Mouse (Mus musculus) kidney, embryonic 14.5 days (tissue): ENCODE measurements at regions not wholly inside any gene's neighbourhood (a gene's known extent, or its start where the extent isn't known, plus 50 kb on each side); places are given as distances from the start of the nearest gene placed in this dataset.

Experiments used
- ATAC-seq: fragments of 200-750 bp; cut with Nextera tagmentation; 2 replicates; pipeline ENCODE4 v1.8.0; 2017; ENCODE audit warnings: moderate number of reproducible peaks, mild to moderate bottlenecking, moderate TSS enrichment, moderate library complexity; ENCODE audit not compliant: low FRiP score, low TSS enrichment
- H3K27ac ChIP-seq: fragments of 300-500 bp; sonication (generic); 2 replicates; pipeline ENCODE4 v1.5.1; 2014; ENCODE audit warnings: low read depth, mild to moderate bottlenecking, low read length, moderate library complexity, mixed read lengths
- H3K27me3 ChIP-seq: fragments of 300-500 bp; sonication (generic); 2 replicates; pipeline ENCODE4 v1.6.1; 2014; ENCODE audit warnings: mild to moderate bottlenecking, low read length; ENCODE audit not compliant: control insufficient read depth, insufficient read depth
- H3K36me3 ChIP-seq: fragments of 300-500 bp; sonication (generic); 2 replicates; pipeline ENCODE4 v1.6.1; 2014; ENCODE audit warnings: low read length, mixed read lengths; ENCODE audit not compliant: control insufficient read depth, insufficient read depth
- H3K4me1 ChIP-seq: fragments of 300-500 bp; sonication (generic); 2 replicates; pipeline ENCODE4 v1.6.1; 2014; ENCODE audit warnings: low read length, mixed read lengths; ENCODE audit not compliant: control insufficient read depth, insufficient read depth
- H3K4me2 ChIP-seq: fragments of 300-500 bp; sonication (generic); replicated peaks from 2 replicates; pipeline ENCODE4 v1.6.1; 2014; ENCODE audit warnings: low read depth, mild to moderate bottlenecking, low read length
- H3K4me3 ChIP-seq: fragments of 300-500 bp; sonication (generic); 2 replicates; pipeline ENCODE4 v1.5.1; 2014; ENCODE audit warnings: mild to moderate bottlenecking, low read length
- H3K9ac ChIP-seq: fragments of 300-500 bp; sonication (generic); 2 replicates; pipeline ENCODE4 v1.6.1; 2014; ENCODE audit warnings: low read depth, mild to moderate bottlenecking, low read length, moderate library complexity
- H3K9me3 ChIP-seq: fragments of 300-500 bp; sonication (generic); 2 replicates; pipeline ENCODE4 v1.6.1; 2016; ENCODE audit warnings: low read length; ENCODE audit not compliant: control insufficient read depth
- WGBS: fragments of 180-500 bp; shearing (Covaris S2); extraction: QIAGEN DNeasy Blood & Tissue Kit; methylation state at CpG from one replicate; pipeline ENCODE4 v1.1.7; 2014; 5-methylcytosine and 5-hydroxymethylcytosine counted together

DNA sequence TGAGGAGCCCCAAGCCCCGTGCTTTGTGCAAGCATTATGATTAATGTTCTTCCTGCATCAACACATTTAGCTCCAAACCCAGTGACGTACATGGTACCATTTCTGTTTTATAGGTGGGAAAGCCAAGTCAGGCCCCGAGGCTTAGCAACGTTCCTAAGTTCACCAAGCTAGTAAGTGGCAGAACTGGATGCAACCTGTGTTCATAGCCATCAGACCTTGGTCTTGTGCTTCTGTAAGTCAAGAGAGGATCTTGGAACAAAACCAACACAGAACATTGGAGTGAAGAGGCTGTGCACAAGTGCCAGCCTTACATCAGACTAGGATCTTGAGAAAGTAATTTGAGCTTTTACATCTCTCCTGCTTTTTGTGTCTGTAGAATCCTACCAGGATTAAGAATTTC is 71.3 kb downstream of the Cdc7 start:
- Histone ChIP-seq H3K4me3 (no peak overlapping the region), H3K4me1 (0 out of 2 replicates have a peak, but pooled peaks cover 13% of the 10 kb centered on the region), H3K9ac (no peak overlapping the region), H3K27me3 (no peaks in the 10 kb centered on the region), H3K4me2 (no peak overlapping the region), H3K9me3 (no peaks in the 10 kb centered on the region), H3K27ac (no peak overlapping the region), H3K36me3 (no peaks in the 10 kb centered on the region)
- WGBS, result 40% methylated on average over 4 of the region's 4 CpGs
- no peak for ATAC-seq

DNA sequence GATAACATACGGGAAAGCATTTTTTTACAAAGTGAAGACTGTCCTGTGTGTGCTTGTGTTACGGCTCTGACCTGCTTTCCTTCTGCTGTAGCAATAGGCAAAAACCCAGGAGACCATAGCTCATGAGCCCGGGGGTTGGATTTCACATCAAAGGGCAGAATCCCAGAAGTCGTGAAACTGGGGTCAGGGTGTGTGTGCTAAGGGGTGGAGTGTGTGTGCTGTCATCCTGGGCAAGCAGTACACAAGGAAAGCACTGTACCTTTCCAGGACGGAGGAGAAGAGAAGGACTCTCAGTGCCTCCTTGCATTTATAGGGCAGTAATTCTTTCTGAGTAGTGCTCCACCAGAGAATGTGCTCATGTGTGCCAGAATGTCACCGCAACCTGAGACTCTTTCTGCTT is 71.7 kb downstream of the Cdc7 start:
- H3K27me3 ChIP-seq, result no peaks in the 10 kb centered on the region
- H3K9me3 ChIP-seq, result no peaks in the 10 kb centered on the region
- WGBS, result 18% methylated on average over 6 of the region's 6 CpGs
- H3K4me2 ChIP-seq, result no peak overlapping the region
- peak; percentile 77 for ATAC-seq
- no peak overlapping the region for H3K9ac ChIP-seq
- H3K4me1 ChIP-seq, result 0 out of 2 replicates have a peak, but pooled peaks cover 13% of the 10 kb centered on the region
- H3K36me3 ChIP-seq, result no peaks in the 10 kb centered on the region
- H3K27ac ChIP-seq, result no peak overlapping the region
- H3K4me3 ChIP-seq, result no peak overlapping the region

GRCm38 (mm10) chr5:107036475-107036874 is 72.4 kb downstream of the Cdc7 start:
- Histone ChIP-seq H3K27ac (no peak overlapping the region), H3K4me1 (0 out of 2 replicates have a peak, but pooled peaks cover 13% of the 10 kb centered on the region), H3K9me3 (no peaks in the 10 kb centered on the region), H3K27me3 (no peaks in the 10 kb centered on the region), H3K4me3 (no peak overlapping the region), H3K36me3 (no peaks in the 10 kb centered on the region), H3K4me2 (no peak overlapping the region), H3K9ac (no peak overlapping the region)
- WGBS, result 73% methylated on average over 6 of the region's 6 CpGs
- no peak for ATAC-seq

- ATAC-seq, result no peak
- H3K27ac ChIP-seq, result no peak overlapping the region
- H3K4me3 ChIP-seq, result no peak overlapping the region
- no peaks in the 10 kb centered on the region for H3K27me3 ChIP-seq
- H3K4me1 ChIP-seq, result 0 out of 2 replicates have a peak, but pooled peaks cover 13% of the 10 kb centered on the region
- no peaks in the 10 kb centered on the region for H3K9me3 ChIP-seq
- H3K4me2 ChIP-seq, result no peak overlapping the region
- H3K36me3 ChIP-seq, result no peaks in the 10 kb centered on the region
- H3K9ac ChIP-seq, result no peak overlapping the region
- WGBS, result 77% methylated on average over 6 of the region's 6 CpGs
Measured at GRCm38 (mm10) chr5:107037087-107037486, 73.0 kb downstream of the Cdc7 start.

DNA sequence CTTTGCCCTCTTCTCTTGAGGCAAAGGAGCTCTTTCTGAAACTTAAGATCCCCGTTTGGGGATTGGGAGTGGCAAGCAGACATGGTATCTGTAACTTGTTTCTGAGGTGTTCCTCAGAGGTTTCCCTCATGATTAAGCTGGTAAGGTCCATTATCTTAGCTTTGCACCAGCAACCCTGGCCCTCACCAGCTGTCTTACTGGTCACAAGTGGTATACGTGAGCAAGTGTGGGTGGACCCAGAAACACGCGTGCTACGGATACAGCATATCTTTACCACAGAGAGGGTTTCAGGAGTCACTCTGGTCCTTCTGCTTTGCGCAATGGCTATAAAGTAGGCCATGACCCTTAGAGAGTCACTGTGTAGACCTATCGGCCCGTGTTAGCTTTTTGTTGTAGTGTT is 75.2 kb downstream of the Cdc7 start:
- Histone ChIP-seq H3K27me3 (no peaks in the 10 kb centered on the region), H3K4me1 (0 out of 2 replicates have a peak, but pooled peaks cover 13% of the 10 kb centered on the region), H3K4me2 (no peak overlapping the region), H3K9me3 (no peaks in the 10 kb centered on the region), H3K36me3 (no peaks in the 10 kb centered on the region), H3K27ac (no peak overlapping the region), H3K9ac (no peak overlapping the region), H3K4me3 (no peak overlapping the region)
- 98% methylated on average over 8 of the region's 8 CpGs for WGBS
- ATAC-seq, result no peak

DNA sequence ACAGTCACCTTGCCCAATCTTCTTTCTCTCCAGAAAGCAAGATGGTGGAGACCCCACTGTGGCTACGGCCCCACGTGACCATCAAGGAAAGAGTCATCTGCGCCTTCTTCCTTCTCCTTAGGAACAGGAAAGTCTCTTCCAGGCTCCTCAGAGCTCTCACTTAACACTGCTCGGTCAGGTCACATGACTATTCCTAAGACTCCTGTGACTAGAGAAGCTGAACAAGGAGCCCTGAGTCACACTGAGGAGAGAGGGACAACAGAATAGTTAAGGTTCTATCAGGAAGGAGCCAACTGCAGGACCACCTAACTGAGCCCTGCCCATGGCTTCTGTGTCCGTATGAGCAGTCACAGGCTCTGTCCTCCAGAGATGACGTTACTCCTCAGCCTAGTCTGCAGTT is 75.8 kb downstream of the Cdc7 start:
- WGBS, result 94% methylated on average over 6 of the region's 6 CpGs
- no peak overlapping the region for H3K4me3 ChIP-seq
- no peak overlapping the region for H3K4me2 ChIP-seq
- H3K36me3 ChIP-seq, result no peaks in the 10 kb centered on the region
- H3K27me3 ChIP-seq, result no peaks in the 10 kb centered on the region
- no peak overlapping the region for H3K27ac ChIP-seq
- H3K4me1 ChIP-seq, result 0 out of 2 replicates have a peak, but pooled peaks cover 7% of the 10 kb centered on the region
- ATAC-seq, result no peak
- no peaks in the 10 kb centered on the region for H3K9me3 ChIP-seq
- no peak overlapping the region for H3K9ac ChIP-seq

DNA sequence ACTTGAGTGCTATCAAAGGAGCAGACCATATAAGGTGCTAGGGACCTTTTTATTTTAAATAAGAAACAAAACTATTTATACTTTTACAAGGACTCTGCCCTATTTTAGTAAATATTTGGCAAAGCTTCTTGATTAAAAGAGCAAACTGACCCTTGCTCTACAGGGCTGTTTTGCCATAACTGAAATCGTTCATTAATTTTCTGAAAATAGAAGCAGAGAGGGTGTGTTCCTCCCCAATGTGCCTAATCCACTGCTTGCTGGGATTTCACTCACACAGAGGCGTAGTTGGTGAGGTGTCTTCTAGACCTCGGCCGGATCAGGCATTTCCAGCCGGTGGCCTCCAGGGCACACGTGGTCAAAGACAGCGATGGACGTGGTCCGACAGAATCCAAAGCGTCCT is 76.4 kb downstream of the Cdc7 start:
- Histone ChIP-seq H3K4me3 (no peak overlapping the region), H3K9ac (no peak overlapping the region), H3K27ac (no peak overlapping the region), H3K9me3 (no peaks in the 10 kb centered on the region), H3K27me3 (no peaks in the 10 kb centered on the region), H3K4me2 (no peak overlapping the region), H3K4me1 (0 out of 2 replicates have a peak, but pooled peaks cover 3% of the 10 kb centered on the region), H3K36me3 (no peaks in the 10 kb centered on the region)
- 77% methylated on average over 10 of the region's 10 CpGs for WGBS
- no peak for ATAC-seq

DNA sequence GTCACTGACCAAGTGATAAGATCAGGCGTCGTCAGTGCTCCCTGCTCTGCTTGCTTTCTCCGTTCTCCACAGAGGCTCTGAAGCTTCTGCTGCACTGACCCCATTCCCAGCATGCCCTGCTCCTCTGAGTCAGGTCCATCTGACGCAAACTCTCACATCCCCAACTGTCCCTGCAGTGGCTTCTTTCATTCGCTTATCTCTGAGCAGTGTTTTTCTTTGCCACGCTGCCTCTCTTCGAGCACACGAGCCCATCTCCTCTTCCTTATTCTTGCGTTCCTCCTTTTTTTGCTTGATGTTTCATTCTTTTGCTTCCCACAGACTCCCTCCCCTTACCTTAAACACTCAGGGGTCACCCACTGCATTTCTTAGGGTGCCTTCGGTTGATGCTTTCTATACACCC is 81.0 kb downstream of the Cdc7 start:
- Histone ChIP-seq H3K27me3 (no peaks in the 10 kb centered on the region), H3K9me3 (no peaks in the 10 kb centered on the region), H3K9ac (no peak overlapping the region), H3K36me3 (no peaks in the 10 kb centered on the region), H3K4me3 (no peak overlapping the region), H3K4me2 (no peak overlapping the region), H3K27ac (no peak overlapping the region), H3K4me1 (peaks cover 5% of the 10 kb centered on the region; the same call in 1 of the 2 replicates)
- ATAC-seq, result no peak
- 71% methylated on average over 10 of the region's 10 CpGs for WGBS

DNA sequence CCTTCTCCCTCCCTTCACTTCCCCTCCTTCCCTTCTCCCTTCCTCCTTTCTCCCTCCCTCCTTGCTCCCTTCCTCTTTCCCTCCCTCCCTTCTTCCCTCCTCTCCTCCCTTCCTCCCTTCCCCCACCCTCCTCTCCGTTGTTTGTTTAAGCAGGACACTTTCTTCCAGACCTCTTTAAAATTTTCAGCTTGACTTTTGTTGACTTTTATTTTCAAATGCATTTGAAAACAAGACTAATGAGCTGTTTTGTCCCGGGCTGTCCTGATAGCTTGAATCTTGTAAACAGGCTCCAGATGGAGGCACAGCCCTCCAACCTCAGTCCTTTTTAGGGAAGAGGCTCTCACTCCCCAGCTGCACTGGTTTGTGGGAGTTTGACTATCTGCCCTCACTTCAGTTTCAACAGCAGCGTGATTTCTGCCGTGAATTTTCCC is 82.4 kb downstream of the Cdc7 start:
- no peak; the same call in 1 of the 2 replicates for ATAC-seq
- Histone ChIP-seq H3K4me1 (peaks cover 5% of the 10 kb centered on the region; the same call in 1 of the 2 replicates), H3K27ac (peak overlapping the region; percentile 63), H3K36me3 (no peaks in the 10 kb centered on the region), H3K4me2 (no peak overlapping the region), H3K9ac (no peak overlapping the region), H3K4me3 (no peak overlapping the region), H3K27me3 (no peaks in the 10 kb centered on the region), H3K9me3 (no peaks in the 10 kb centered on the region)
- WGBS, result 16% methylated on average over 4 of the region's 4 CpGs
